ENCODE assay signal across 21 mouse cellular contexts in genomic region chr1:71913221-71913620, GRCm38 (mm10).
DNase-seq lines count a peak whose midpoint lies in the region; ATAC-seq lines count a peak whose summit lies in the region.
"Had no signal": no experiment of that assay in that cellular context is flagged by ENCODE, and none has a peak within 500 bp of the region (broad histone marks: within the 10 kb centered on the region; RNA-seq: fewer than 3 reads in every experiment).

No protein-coding gene starts in this region.

- no peaks in the 10 kb centered on the region for H3K36me3 ChIP-seq in liver, embryonic 15.5 days (replicated peaks)
- H3K36me3 ChIP-seq in liver, embryonic 11.5 days (ENCODE audit: control insufficient read depth, insufficient read depth, low read length) = no peaks in the 10 kb centered on the region
- no peaks in the 10 kb centered on the region for H3K36me3 ChIP-seq in limb, embryonic 10.5 days
- H3K36me3 ChIP-seq: embryonic facial prominence, embryonic 12.5 days; heart, embryonic 10.5 days; hindbrain, embryonic 12.5 days had no signal

- no peak overlapping the region for H3K4me3 ChIP-seq in liver, embryonic 15.5 days (replicated peaks)
- H3K4me3 ChIP-seq in liver, embryonic 11.5 days (ENCODE audit: low read depth, low read length) = no peak overlapping the region
- H3K4me3 ChIP-seq in limb, embryonic 10.5 days = no peak overlapping the region
- H3K4me3 ChIP-seq: embryonic facial prominence, embryonic 12.5 days; forebrain, embryonic 13.5 days; gastrocnemius, adult 2 months; heart, embryonic 10.5 days; hindbrain, embryonic 12.5 days had no signal

- peaks cover 3% of the 10 kb centered on the region; the same call in 1 of the 2 replicates for H3K4me1 ChIP-seq in liver, embryonic 15.5 days (replicated peaks)
- no peaks in the 10 kb centered on the region for H3K4me1 ChIP-seq in liver, embryonic 11.5 days (replicated peaks; ENCODE audit: control insufficient read depth, insufficient read depth, low read length)
- H3K4me1 ChIP-seq in limb, embryonic 10.5 days = peaks cover 8% of the 10 kb centered on the region
- H3K4me1 ChIP-seq: forebrain, embryonic 13.5 days; hindbrain, embryonic 12.5 days had no signal

- no peaks in the 10 kb centered on the region for H3K9me3 ChIP-seq in liver, embryonic 15.5 days (replicated peaks)
- H3K9me3 ChIP-seq in liver, embryonic 11.5 days (ENCODE audit: control insufficient read depth, low read length) = no peaks in the 10 kb centered on the region
- no peaks in the 10 kb centered on the region for H3K9me3 ChIP-seq in limb, embryonic 10.5 days (replicated peaks)
- H3K9me3 ChIP-seq: embryonic facial prominence, embryonic 12.5 days; forebrain, embryonic 13.5 days; heart, embryonic 10.5 days; hindbrain, embryonic 12.5 days had no signal

- WGBS in liver, embryonic 15.5 days (ENCODE audit: insufficient replicate concordance) = 47% methylated on average over 5 of the region's 5 CpGs
- 59% methylated on average over 5 of the region's 5 CpGs for WGBS in liver, embryonic 11.5 days
- WGBS in limb, embryonic 10.5 days = 73% methylated on average over 5 of the region's 5 CpGs

- no peaks in the 10 kb centered on the region for H3K27me3 ChIP-seq in liver, embryonic 15.5 days
- no peaks in the 10 kb centered on the region for H3K27me3 ChIP-seq in liver, embryonic 11.5 days (replicated peaks; ENCODE audit: control insufficient read depth, insufficient read depth, low read length)
- H3K27me3 ChIP-seq in limb, embryonic 10.5 days (ENCODE audit: low read depth, poor library complexity, severe bottlenecking) = no peaks in the 10 kb centered on the region
- H3K27me3 ChIP-seq: embryonic facial prominence, embryonic 12.5 days; forebrain, embryonic 13.5 days; hindbrain, embryonic 12.5 days had no signal

- peak overlapping the region; percentile 54 for H3K27ac ChIP-seq in liver, embryonic 15.5 days (replicated peaks)
- H3K27ac ChIP-seq in liver, embryonic 11.5 days (ENCODE audit: low read depth, low read length) = no peak overlapping the region
- peak overlapping the region; percentile 7; the same call in 1 of the 2 replicates for H3K27ac ChIP-seq in limb, embryonic 10.5 days
- H3K27ac ChIP-seq: embryonic facial prominence, embryonic 12.5 days; forebrain, embryonic 13.5 days; heart, embryonic 10.5 days; hindbrain, embryonic 12.5 days had no signal

- ATAC-seq in liver, embryonic 15.5 days (ENCODE audit: insufficient read depth) = no peak
- ATAC-seq in liver, embryonic 11.5 days (replicated peaks; ENCODE audit: low FRiP score) = no peak
- ATAC-seq in megakaryocyte progenitor cell, adult 5-6 weeks (replicated peaks; ENCODE audit: poor library complexity) = peak; percentile 17; the same call in 1 of the 2 replicates
- ATAC-seq: forebrain, embryonic 13.5 days; hindbrain, embryonic 16.5 days had no signal

- DNase-seq in liver, embryonic 11.5 days (ENCODE audit: low spot score) = no peak
- peak; percentile 75 for DNase-seq in NIH3T3 (ENCODE audit: low read depth)
- DNase-seq in limb, embryonic 10.5 days (ENCODE audit: low spot score) = no peak
- no peak for DNase-seq in adrenal gland, postnatal 25 days
- DNase-seq in lung, postnatal 4 days = no peak
- DNase-seq: adrenal gland, adult 8-10 months; cerebellum, adult 11 months; cerebellum, adult 8-10 months; cerebellum, postnatal 14 days; gastrocnemius, adult 2 months; gastrocnemius, postnatal 36 days; heart, adult 18-20 months; heart, postnatal 10 days; heart, postnatal 4 days had no signal

- no peak overlapping the region for H3K4me2 ChIP-seq in liver, embryonic 15.5 days
- H3K4me2 ChIP-seq in liver, embryonic 11.5 days = no peak overlapping the region
- H3K4me2 ChIP-seq: embryonic facial prominence, embryonic 12.5 days; forebrain, embryonic 13.5 days; hindbrain, embryonic 12.5 days had no signal

- H3K9ac ChIP-seq in liver, embryonic 15.5 days = no peak overlapping the region
- H3K9ac ChIP-seq in liver, embryonic 11.5 days (ENCODE audit: low read depth, low read length) = no peak overlapping the region
- H3K9ac ChIP-seq: embryonic facial prominence, embryonic 12.5 days; forebrain, embryonic 13.5 days; hindbrain, embryonic 12.5 days had no signal
